Mouse (Mus musculus) v-Abl transformed pro-B cells (cell line): ENCODE measurements around the gene Olfr27.

ENCODE experiments used
- in situ Hi-C, 2 experiments: fragments of 400-800 bp; cut with MboI; formaldehyde crosslinking; loops; one replicate each; pipeline ENCODE4 v1.15.1; 2025; ENCODE audit not compliant: unreplicated experiment in 2 of 2

Olfr27 gene

GRCm38 (mm10) chr9:39127831-39128230 lies at the start of gene Olfr27:
Olfr27 (plus strand) TSS chr9:39128131.
- in situ Hi-C loops: no loop called here

- in situ Hi-C loops: no loop called here
Measured at GRCm38 (mm10) chr9:39078787-39079186, 49.1 kb upstream of the Olfr27 start, which contains the start of gene Olfr938. Olfr938 (minus strand) TSS chr9:39078887.

GRCm38 (mm10) chr9:39127326-39127725 lies 605 bp upstream of the Olfr27 start:
- in situ Hi-C loops: no loop called here

GRCm38 (mm10) chr9:39152401-39152800 lies 24.5 kb downstream of the Olfr27 start:
- in situ Hi-C loops: no loop called here

GRCm38 (mm10) chr9:39166004-39166403 lies 38.1 kb downstream of the Olfr27 start, which contains the start of gene Olfr943:
Olfr943 (plus strand) TSS chr9:39166304.
- in situ Hi-C loops: no loop called here
